Mouse (Mus musculus): Measurements from ENCODE around the gene Zkscan14. TPM values are rescaled to one million over a fixed set of nuclear protein-coding genes. Genes with fewer than 3 reads are reported as not detected.

Gene Zkscan14
- 1 to 10 TPM; 2.4 to 8.2 TPM for polyA plus RNA-seq (2012; fragmentation: generic; extraction: Trizol)

DNA sequence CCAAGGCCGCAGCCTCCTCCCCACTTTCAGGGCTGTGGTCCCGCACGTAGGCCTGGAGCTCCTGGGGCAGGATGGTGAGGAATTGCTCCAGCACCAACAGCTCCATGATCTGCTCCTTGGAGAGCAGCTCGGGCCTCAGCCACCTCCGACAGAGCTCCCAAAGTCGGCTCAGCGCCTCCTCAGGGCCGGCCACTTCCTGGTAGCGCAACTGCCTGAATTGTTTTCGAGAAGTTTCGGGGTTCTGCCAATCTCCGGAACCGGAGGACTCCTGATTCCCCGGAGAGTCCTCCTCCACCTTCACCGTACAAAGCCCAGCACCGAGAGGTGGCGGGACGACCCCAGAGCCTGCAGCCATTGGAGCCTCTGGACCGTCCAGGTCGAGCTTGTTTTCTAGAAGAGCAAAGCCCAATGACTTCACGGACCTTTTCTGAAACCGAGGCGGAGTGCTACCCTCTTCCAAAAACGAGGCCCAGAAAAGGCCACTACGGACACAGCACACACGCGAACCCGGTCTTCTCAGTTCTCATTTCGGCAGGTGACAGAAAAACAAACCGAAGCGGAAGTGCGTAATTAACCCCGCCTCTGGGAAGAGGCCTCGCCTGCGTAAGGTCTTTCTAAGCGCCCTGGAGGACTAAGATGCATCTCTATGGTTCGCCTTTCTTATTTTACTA is at the start of gene Zkscan14:
Gene Zkscan14 (minus strand): TSS at position 548 of the 671 bp plus-strand sequence.

DNA sequence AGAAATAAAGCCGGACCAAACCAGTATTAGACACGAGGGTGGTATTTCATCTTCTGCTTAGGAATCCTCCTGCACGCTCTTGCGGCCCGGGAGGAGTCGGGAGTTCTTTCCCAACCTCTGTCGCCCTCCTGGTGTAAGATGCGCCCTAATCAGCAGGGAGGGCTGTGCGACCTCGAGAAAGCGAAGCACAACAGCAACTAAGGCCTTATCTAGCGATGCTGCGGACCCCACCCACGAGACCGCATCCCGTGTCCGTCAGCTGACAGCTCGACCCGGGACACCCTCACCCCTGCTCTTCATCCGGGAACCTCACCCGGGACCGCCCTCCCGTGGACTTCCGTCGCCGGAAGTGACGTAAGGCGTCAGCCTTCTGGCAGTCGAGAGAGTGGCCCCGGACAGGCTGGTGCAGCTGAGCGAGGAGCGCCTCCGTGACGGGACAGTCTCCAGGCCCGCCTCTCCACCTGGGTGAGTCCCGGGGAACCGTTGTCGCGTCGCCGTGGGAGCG is 29.8 kb upstream of the Zkscan14 start, which contains the start of gene Zfp655:
Gene Zfp655 (plus strand): TSS at position 349 of the 505 bp plus-strand sequence.

GRCm38 (mm10) chr5:145203936-145204691 is 2.4 kb upstream of the Zkscan14 start, which contains the start of gene Zkscan5:
Gene Zkscan5, plus strand, starts transcription at chr5:145204562.

GRCm38 (mm10) chr5:145191962-145192361 is 9.7 kb downstream of the Zkscan14 start, which contains the start of gene Atp5j2:
Gene Atp5j2, minus strand, starts transcription at chr5:145192062.

GRCm38 (mm10) chr5:145166536-145167305 is 34.9 kb downstream of the Zkscan14 start, which contains the start of the genes Ptcd1 and Cpsf4:
Gene Ptcd1, minus strand, starts transcription at chr5:145167108.
Gene Cpsf4, plus strand, starts transcription at chr5:145167213.

Other genes with a start within 250 kb of the Zkscan14 start
- gene Smurf1, start 236.0 kb downstream of the Zkscan14 start, polyA plus RNA-seq (2012; fragmentation: generic; extraction: Trizol) = 10 to 100 TPM; 11.1 to 21.7 TPM
- not detected for gene Gm4871, start 169.1 kb downstream of the Zkscan14 start, polyA plus RNA-seq (2012; fragmentation: generic; extraction: Trizol)
- gene 1700018F24Rik, start 158.9 kb downstream of the Zkscan14 start, polyA plus RNA-seq (2012; fragmentation: generic; extraction: Trizol) = not detected
- 100 to 1,000 TPM in 1 of 2 experiments, 10 to 100 TPM in 1; 82.0 to 163 TPM for gene Arpc1a, start 118.0 kb downstream of the Zkscan14 start, polyA plus RNA-seq (2012; fragmentation: generic; extraction: Trizol)
- not detected for gene Kpna7, start 117.8 kb downstream of the Zkscan14 start, polyA plus RNA-seq (2012; fragmentation: generic; extraction: Trizol)
- 100 to 1,000 TPM; 214 to 895 TPM for gene Arpc1b, start 87.7 kb downstream of the Zkscan14 start, polyA plus RNA-seq (2012; fragmentation: generic; extraction: Trizol)
- gene Pdap1, start 61.6 kb downstream of the Zkscan14 start, polyA plus RNA-seq (2012; fragmentation: generic; extraction: Trizol) = 10 to 100 TPM; 75.8 to 82.1 TPM
- 100 to 1,000 TPM in 1 of 2 experiments, 10 to 100 TPM in 1; 55.8 to 115 TPM for gene Bud31, start 61.5 kb downstream of the Zkscan14 start, polyA plus RNA-seq (2012; fragmentation: generic; extraction: Trizol)
- gene Ptcd1, start 34.8 kb downstream of the Zkscan14 start, polyA plus RNA-seq (2012; fragmentation: generic; extraction: Trizol) = 10 to 100 TPM in 1 of 2 experiments, 1 to 10 TPM in 1; 7.3 to 15.8 TPM
- gene Cpsf4, start 34.7 kb downstream of the Zkscan14 start, polyA plus RNA-seq (2012; fragmentation: generic; extraction: Trizol) = 10 to 100 TPM; 21.5 to 26.2 TPM
- gene Atp5j2, start 9.8 kb downstream of the Zkscan14 start, polyA plus RNA-seq (2012; fragmentation: generic; extraction: Trizol) = 100 to 1,000 TPM; 548 to 746 TPM
- 1 to 10 TPM; 1.1 to 8.7 TPM for gene Zkscan5, start 2.7 kb upstream of the Zkscan14 start, polyA plus RNA-seq (2012; fragmentation: generic; extraction: Trizol)
- gene Zfp655, start 29.8 kb upstream of the Zkscan14 start, polyA plus RNA-seq (2012; fragmentation: generic; extraction: Trizol) = 1 to 10 TPM; 1.3 to 5.5 TPM
- 10 to 100 TPM in 1 of 2 experiments, 1 to 10 TPM in 1; 2.1 to 11.1 TPM for gene Zscan25, start 78.6 kb upstream of the Zkscan14 start, polyA plus RNA-seq (2012; fragmentation: generic; extraction: Trizol)
- under 1 TPM in 1 of 2 experiments, not detected in 1; 0.04 TPM for gene Cyp3a57, start 143.4 kb upstream of the Zkscan14 start, polyA plus RNA-seq (2012; fragmentation: generic; extraction: Trizol)